Mouse (Mus musculus): Measurements from ENCODE around the gene Daxx.
"Not testable (repeated sequence)": the region's sequence is repeated elsewhere in the genome, so short reads cannot be mapped to it uniquely, and the experiment has no call there.

Gene Daxx

GRCm38 (mm10) chr17:33909077-33909868 lies at the start of gene Daxx:
Gene Daxx (plus strand): TSS chr17:33909414.
- peak; percentile 98 to 99 for DNase-seq

- peak; percentile 76 for DNase-seq
These were observed 43.7 kb upstream of the Daxx start for GRCm38 (mm10) chr17:33865330-33866030.

GRCm38 (mm10) chr17:33873537-33873936 lies 35.7 kb upstream of the Daxx start, which contains the start of gene Gm7029:
Gene Gm7029 (plus strand): TSS chr17:33873837.
- DNase-seq, result not testable (repeated sequence)

- peak; percentile 12 to 13 for DNase-seq
These were observed 34.8 kb upstream of the Daxx start for GRCm38 (mm10) chr17:33874411-33874810.

GRCm38 (mm10) chr17:33875797-33876196 lies 33.4 kb upstream of the Daxx start:
- DNase-seq, result peak; percentile 34 to 38

GRCm38 (mm10) chr17:33884320-33884719 lies 24.9 kb upstream of the Daxx start:
- not testable (repeated sequence) for DNase-seq

GRCm38 (mm10) chr17:33887802-33888201 lies 21.4 kb upstream of the Daxx start:
- DNase-seq, result not testable (repeated sequence)

GRCm38 (mm10) chr17:33888230-33888629 lies 21.0 kb upstream of the Daxx start:
- DNase-seq, result not testable (repeated sequence)

- peak in 1 of 2 experiments; percentile 33 for DNase-seq
These were observed 19.2 kb upstream of the Daxx start for GRCm38 (mm10) chr17:33889941-33890532.

- DNase-seq, result peak; percentile 99
These were observed 18.6 kb upstream of the Daxx start, which contains the start of gene Kifc1 for GRCm38 (mm10) chr17:33890533-33891059. Gene Kifc1 (minus strand): TSS chr17:33890661.

GRCm38 (mm10) chr17:33891357-33891756 lies 17.9 kb upstream of the Daxx start:
- DNase-seq, result no peak

GRCm38 (mm10) chr17:33891892-33892291 lies 17.3 kb upstream of the Daxx start:
- peak; percentile 33 to 42 for DNase-seq

- DNase-seq, result no peak
These were observed 16.8 kb upstream of the Daxx start for GRCm38 (mm10) chr17:33892429-33892828.

GRCm38 (mm10) chr17:33893011-33893410 lies 16.2 kb upstream of the Daxx start:
- DNase-seq, result not testable (repeated sequence)

GRCm38 (mm10) chr17:33897114-33897794 lies 12.0 kb upstream of the Daxx start:
- DNase-seq, result peak; percentile 65 to 66

GRCm38 (mm10) chr17:33898193-33898592 lies 11.0 kb upstream of the Daxx start:
- DNase-seq, result not testable (repeated sequence)

- DNase-seq, result no peak
These were observed 9.6 kb upstream of the Daxx start for GRCm38 (mm10) chr17:33899642-33900041.

GRCm38 (mm10) chr17:33900281-33900988 lies 8.8 kb upstream of the Daxx start:
- DNase-seq, result no peak

GRCm38 (mm10) chr17:33900989-33901314 lies 8.3 kb upstream of the Daxx start:
- DNase-seq, result no peak

GRCm38 (mm10) chr17:33901653-33902052 lies 7.6 kb upstream of the Daxx start:
- DNase-seq, result no peak

GRCm38 (mm10) chr17:33902079-33902478 lies 7.1 kb upstream of the Daxx start:
- no peak for DNase-seq

- DNase-seq, result no peak
These were observed 6.7 kb upstream of the Daxx start for GRCm38 (mm10) chr17:33902491-33902890.

Data from B cell, adult 2 months (primary cell).